Mouse (Mus musculus) thymus, postnatal 36 days (tissue): ENCODE data around the gene Dlgap3.
A peak's percentile ranks its signal among the peaks of the same experiment; 100 is the strongest.

Experiments used
- DNase-seq, 2 experiments: peaks; one replicate each; pipeline ENCODE4 v3.0.0; 2022; ENCODE audit warnings: mixed read lengths in 2 of 2

Dlgap3 gene

DNA sequence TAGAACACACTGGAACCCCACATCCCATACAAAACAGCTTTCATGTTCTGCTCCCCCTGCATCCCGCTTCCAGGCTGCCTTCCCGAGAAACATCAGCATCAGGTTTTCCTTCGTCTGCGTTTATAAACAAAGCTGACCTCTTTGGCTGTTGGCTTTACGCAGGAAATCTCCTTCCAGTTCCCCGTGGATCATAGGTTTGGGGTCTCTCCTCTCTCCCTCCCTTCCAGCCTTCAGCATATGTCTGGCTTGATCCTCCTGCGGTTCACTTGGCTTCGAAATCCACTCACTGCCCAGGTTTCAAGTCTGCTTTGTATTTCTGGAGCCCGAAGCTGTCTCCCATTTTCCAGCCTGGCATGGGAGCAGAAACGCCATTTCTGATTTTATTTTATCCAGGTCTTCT, 54.3 kb downstream of the Dlgap3 start:
- no peak for DNase-seq

GRCm38 (mm10) chr4:127223755-127224154, 54.8 kb downstream of the Dlgap3 start:
- no peak for DNase-seq

DNA sequence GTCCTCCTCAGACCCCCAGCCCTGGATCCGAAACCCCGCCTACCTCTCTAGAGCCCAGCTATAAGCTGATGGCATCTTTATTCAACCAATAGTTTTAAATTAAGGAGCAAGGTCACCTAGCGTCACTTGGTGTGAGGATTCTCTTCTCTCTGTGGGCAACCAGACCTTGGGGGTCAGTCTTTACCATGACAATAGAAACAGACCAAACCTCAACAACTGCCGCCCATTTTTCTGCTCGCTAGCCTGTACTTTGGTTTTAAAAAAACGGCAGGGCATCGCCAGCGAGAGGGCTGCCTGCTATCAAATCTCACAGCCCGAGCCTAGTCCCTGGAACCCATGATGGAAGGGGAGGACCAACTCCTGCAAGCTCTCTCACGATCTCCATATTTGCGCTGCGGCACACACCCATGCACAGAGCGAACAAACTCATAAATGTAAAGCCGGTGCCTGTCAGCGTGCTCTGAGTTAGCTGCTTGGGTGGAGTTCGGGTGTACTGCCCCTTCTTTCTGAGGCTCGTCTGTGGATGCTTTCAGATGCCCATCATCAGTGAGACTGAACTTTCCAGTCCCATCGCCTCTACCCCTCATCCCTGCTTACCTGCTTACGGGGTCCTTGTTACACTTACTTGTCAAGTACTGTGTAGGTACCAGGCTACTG, 55.6 kb downstream of the Dlgap3 start:
- no peak for DNase-seq

DNA sequence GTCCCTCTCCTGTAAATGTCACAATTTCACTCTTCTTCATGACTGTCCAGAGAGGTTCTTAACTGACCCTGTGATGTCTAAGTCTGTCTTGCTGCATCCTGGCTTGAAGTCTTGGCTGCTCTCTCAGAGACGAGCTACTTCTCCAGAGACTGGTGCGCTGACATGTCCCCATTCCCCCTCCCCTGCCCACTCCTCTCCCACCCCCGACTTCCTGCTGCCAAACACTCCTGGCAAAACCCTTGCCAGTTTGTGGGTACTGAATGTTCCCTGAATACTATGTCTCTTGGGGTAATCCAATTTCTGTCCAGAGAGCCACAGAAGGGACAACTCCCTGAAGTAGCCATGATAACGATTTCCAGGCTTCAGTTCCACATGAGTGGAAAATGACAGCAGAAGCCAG, 57.1 kb downstream of the Dlgap3 start:
- no peak for DNase-seq

GRCm38 (mm10) chr4:127227051-127227673, 58.2 kb downstream of the Dlgap3 start:
- DNase-seq = no peak

DNA sequence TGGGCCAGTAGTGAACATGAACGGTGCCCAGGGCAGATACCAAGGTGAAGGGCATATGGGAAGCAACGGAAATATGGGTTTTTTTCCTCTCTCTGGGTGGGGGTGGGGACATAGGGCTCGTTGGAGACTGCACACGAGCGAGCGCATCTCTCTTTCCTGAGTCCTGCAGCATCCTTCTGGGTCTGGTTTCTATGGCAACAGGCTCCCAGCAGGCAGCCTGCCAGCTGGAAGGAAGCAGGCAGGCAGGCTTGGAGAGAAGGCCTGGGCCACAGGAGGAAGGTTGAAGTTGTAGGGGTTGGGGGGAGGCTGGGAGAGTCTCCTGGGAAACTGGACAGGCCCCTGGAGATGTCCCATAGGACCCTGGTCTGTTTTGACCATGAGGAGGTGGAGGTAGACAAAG, 63.0 kb downstream of the Dlgap3 start:
- DNase-seq = no peak

GRCm38 (mm10) chr4:127232551-127232950, 63.5 kb downstream of the Dlgap3 start:
- no peak for DNase-seq

DNA sequence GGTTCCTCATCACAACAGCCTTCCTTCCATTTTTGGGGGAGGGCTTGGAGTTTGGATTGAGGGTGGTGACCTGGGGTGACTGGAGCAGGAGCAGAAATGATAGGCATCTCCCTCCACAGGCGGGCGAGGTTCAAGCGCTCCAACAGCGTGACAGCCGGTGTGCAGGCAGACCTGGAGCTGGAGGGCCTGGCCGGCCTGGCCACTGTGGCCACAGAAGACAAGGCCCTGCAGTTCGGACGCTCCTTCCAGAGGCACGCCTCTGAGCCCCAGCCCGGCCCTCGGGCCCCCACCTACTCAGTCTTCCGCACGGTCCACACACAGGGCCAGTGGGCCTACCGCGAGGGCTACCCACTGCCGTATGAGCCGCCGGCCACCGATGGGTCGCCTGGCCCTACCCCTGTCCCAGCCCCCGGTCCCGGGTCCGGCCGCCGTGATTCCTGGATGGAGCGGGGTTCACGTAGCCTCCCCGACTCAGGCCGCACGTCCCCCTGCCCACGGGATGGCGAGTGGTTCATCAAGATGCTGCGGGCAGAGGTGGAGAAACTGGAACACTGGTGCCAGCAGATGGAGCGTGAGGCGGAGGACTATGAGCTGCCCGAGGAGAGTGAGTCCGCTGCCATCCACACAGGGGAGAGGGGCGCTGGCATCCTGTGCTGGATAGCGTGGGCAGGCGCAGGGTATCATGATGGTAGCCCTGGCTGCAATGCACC, 64.6 kb downstream of the Dlgap3 start:
- no peak for DNase-seq

GRCm38 (mm10) chr4:127235742-127236487, 66.9 kb downstream of the Dlgap3 start:
- DNase-seq = peak; percentile 88 to 89

DNA sequence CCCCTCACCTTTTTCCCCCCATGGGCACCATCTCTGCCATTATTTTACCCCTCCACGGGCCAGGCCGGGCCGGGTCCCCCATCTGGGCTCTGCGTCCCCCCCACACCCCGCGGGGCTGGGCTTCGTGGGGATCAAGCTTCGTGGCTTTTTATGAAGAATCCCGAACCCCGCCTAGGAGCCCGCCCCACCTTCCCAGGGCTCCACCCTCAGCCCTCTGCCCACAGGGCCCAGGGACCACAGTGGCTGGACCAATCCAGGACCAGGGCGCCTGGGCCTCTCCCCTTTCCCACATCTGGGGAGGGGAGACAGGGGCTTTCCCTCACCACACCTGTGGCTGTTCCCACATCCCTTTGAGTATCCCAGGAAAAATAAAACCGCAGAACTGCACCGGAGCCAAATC, 67.6 kb downstream of the Dlgap3 start:
- peak in 1 of 2 experiments; percentile 19 for DNase-seq

GRCm38 (mm10) chr4:127237271-127237670, 68.3 kb downstream of the Dlgap3 start:
- no peak for DNase-seq

- no peak for DNase-seq
Observed at GRCm38 (mm10) chr4:127242696-127243095, 73.7 kb downstream of the Dlgap3 start.

DNA sequence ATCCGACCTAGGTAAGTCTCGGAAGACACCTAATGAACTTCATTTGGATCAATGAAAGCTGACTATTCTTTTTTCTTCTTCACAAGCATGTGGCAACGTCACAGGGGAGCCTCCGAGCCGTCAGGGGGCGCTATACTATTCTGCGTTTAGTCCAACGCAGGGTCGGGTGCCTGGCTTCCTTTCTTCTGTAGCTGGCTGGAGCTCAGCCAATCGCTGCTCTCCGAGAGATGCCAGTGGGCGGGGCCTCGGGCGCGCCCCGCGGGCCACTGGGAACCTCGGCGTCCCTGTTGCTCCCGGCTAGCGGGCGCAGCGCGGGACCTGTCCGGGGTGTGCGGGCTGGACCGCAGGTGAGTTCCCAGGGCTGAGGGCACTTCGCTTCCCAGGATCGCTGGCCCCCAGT, 74.5 kb downstream of the Dlgap3 start, which contains the start of gene Smim12:
Gene Smim12 (plus strand): TSS at position 233 of the 400 bp plus-strand sequence.
- DNase-seq = peak; percentile 98

GRCm38 (mm10) chr4:127243953-127244352, 74.9 kb downstream of the Dlgap3 start:
- DNase-seq = no peak

DNA sequence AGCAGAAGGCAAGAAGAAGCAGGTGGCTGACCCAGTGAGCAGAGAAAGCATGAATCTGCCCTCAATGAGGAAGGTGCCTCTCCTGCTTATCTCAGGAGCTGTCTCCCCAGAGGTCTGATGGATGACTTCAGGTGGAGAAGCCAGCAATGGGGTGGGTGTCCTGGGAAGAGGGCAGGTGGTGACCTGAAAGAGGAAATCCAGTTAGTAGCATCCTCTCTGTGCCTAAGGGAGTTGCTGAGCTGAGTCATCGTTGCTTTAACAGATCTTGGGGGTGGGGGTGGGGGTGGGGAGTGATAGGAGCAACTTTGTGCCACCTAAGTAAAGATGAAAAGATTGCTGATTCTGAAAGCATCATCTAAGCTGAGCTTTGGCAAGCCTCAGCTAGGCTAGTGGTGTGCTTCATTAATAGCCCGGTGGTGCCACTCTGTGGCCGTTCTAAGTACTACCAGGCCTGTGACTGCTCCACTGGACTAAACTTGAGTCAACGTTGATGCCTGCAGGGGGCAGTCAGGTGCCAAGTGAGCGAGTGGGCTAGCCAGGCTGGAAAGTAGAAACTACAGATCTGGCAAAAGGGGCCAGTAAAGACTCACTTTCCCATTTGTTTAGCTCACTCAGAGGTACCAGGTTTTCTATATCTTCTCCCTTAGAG, 80.8 kb downstream of the Dlgap3 start:
- peak; percentile 89 to 94 for DNase-seq

GRCm38 (mm10) chr4:127251963-127252585, 83.1 kb downstream of the Dlgap3 start:
- no peak for DNase-seq

DNA sequence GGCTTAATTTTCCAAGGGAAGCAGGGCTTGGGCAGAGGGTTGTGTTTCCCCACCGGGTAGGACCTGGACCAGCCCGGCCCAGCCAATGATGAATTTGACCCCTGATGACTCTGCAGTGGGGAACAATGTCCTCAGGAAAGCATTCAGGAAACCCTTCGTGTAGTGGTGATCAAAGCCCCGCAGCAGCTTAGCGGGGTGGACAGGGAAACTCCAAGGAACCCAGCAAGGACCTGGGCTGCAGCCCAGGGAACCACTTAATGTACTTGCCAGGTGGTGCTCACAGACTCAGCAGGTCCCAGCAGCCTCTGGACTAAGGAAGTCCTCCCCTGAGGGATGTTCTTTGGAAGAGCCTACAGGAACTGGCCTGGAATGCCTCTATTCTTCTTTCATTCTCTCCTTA, 87.7 kb downstream of the Dlgap3 start:
- no peak for DNase-seq

- DNase-seq = no peak
Observed at GRCm38 (mm10) chr4:127258186-127258897, 89.3 kb downstream of the Dlgap3 start.

DNA sequence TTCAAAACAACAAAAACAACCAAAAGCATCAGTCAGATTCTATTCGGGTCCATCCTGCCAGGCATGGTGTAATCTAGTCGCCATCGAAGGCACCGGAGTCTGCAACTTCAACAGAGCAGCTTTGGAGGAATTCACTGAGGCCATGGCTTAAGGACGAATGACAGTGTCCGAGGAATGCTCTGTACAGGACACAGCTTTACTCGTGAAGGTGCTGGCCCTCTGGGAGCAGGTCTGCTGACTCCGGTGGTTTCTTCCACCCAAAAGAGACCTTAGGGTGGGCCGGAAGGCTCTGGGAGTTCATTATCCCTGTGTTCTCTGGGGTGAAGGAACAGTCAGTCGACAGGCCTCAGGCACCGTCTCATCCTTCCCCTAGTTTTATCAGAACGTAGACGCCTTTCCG, 92.6 kb downstream of the Dlgap3 start:
- DNase-seq = no peak

GRCm38 (mm10) chr4:127263438-127264182, 94.6 kb downstream of the Dlgap3 start:
- DNase-seq = no peak

- no peak for DNase-seq
Observed at GRCm38 (mm10) chr4:127264183-127264554, 95.2 kb downstream of the Dlgap3 start.
